Mouse (Mus musculus) heart, embryonic 12.5 days (tissue): Measurements from ENCODE around the gene Slc35e4. TPM values are rescaled to one million over a fixed set of nuclear protein-coding genes. Genes with fewer than 3 reads are reported as not detected.
"Not testable (repeated sequence)": the region's sequence is repeated elsewhere in the genome, so short reads cannot be mapped to it uniquely, and the experiment has no call there.

Experiments used
- ATAC-seq: fragments of 200-750 bp; cut with Nextera tagmentation; 2 replicates; pipeline ENCODE4 v1.8.0; 2017; ENCODE audit warnings: moderate TSS enrichment, moderate library complexity; ENCODE audit not compliant: insufficient number of reproducible peaks, low FRiP score
- H3K27ac ChIP-seq: fragments of 300-500 bp; sonication (generic); 2 replicates; pipeline ENCODE4 v1.5.1; 2016; ENCODE audit warnings: mild to moderate bottlenecking, moderate library complexity; ENCODE audit not compliant: poor library complexity, severe bottlenecking
- H3K27me3 ChIP-seq: fragments of 300-500 bp; sonication (generic); replicated peaks from 2 replicates; pipeline ENCODE4 v1.6.1; 2016; ENCODE audit warnings: mild to moderate bottlenecking, moderate library complexity
- H3K36me3 ChIP-seq: fragments of 300-500 bp; sonication (generic); 2 replicates; pipeline ENCODE4 v1.6.1; 2016; ENCODE audit warnings: mild to moderate bottlenecking, moderate library complexity
- H3K4me1 ChIP-seq: fragments of 300-500 bp; sonication (generic); replicated peaks from 2 replicates; pipeline ENCODE4 v1.6.1; 2016; ENCODE audit warnings: mild to moderate bottlenecking
- H3K4me2 ChIP-seq: fragments of 300-500 bp; sonication (generic); 2 replicates; pipeline ENCODE4 v1.6.1; 2016; ENCODE audit warnings: mild to moderate bottlenecking, moderate library complexity
- H3K4me3 ChIP-seq: fragments of 300-500 bp; sonication (generic); 2 replicates; pipeline ENCODE4 v1.5.1; 2016; ENCODE audit warnings: mild to moderate bottlenecking
- H3K9ac ChIP-seq: fragments of 300-500 bp; sonication (generic); 2 replicates; pipeline ENCODE4 v1.6.1; 2016; ENCODE audit warnings: mild to moderate bottlenecking, moderate library complexity
- H3K9me3 ChIP-seq: fragments of 300-500 bp; sonication (generic); replicated peaks from 2 replicates; pipeline ENCODE4 v1.6.1; 2016; ENCODE audit warnings: mild to moderate bottlenecking, moderate library complexity
- WGBS: fragments of 180-500 bp; shearing (Covaris S2); methylation state at CpG from one replicate; pipeline ENCODE4 v1.1.7; 2016; 5-methylcytosine and 5-hydroxymethylcytosine counted together
- polyA plus RNA-seq: library from polyadenylated mRNA; unstranded; fragments of >200 nt; fragmentation: Nextera tagmentation; extraction: Ambion mirVana; gene quantifications from 2 replicates; pipeline ENCODE4 v1.2.1, GENCODE M21; 2016

The Slc35e4 gene
- 6.2 and 6.3 TPM in 2 replicates for polyA plus RNA-seq

- under 1% methylated on average over 28 of the region's 28 CpGs for WGBS
- Histone ChIP-seq H3K27me3 (no peaks in the 10 kb centered on the region), H3K4me3 (peak within 1 kb of the TSS; percentile 68), H3K9ac (peak within 1 kb of the TSS; percentile 76), H3K36me3 (peaks cover 16% of the 10 kb centered on the region), H3K27ac (peak within 1 kb of the TSS; percentile 58), H3K9me3 (no peaks in the 10 kb centered on the region), H3K4me2 (peak within 1 kb of the TSS; percentile 93), H3K4me1 (peaks cover 45% of the 10 kb centered on the region)
- ATAC-seq: peak; percentile 51
Observed at GRCm38 (mm10) chr11:3914109-3914840, at the start of gene Slc35e4. Slc35e4 (minus strand) TSS chr11:3914664.

- Histone ChIP-seq H3K36me3 (peaks cover 9% of the 10 kb centered on the region), H3K9ac (peak within 1 kb of the TSS; percentile 90), H3K4me2 (peak within 1 kb of the TSS; percentile 82), H3K4me3 (peak within 1 kb of the TSS; percentile 97), H3K9me3 (no peaks in the 10 kb centered on the region), H3K27ac (peak within 1 kb of the TSS; percentile 56), H3K4me1 (peaks cover 7% of the 10 kb centered on the region), H3K27me3 (peaks cover 6% of the 10 kb centered on the region; the same call in 1 of the 2 replicates)
- peak; percentile 92 for ATAC-seq
- under 1% methylated on average over 31 of the region's 31 CpGs for WGBS
Observed at GRCm38 (mm10) chr11:3963610-3964415, 49.3 kb upstream of the Slc35e4 start, which contains the start of gene Pes1. Pes1 (plus strand) TSS chr11:3963975.

GRCm38 (mm10) chr11:3963155-3963554 lies 48.7 kb upstream of the Slc35e4 start:
- peaks cover 6% of the 10 kb centered on the region; the same call in 1 of the 2 replicates for H3K27me3 ChIP-seq
- H3K4me1 ChIP-seq: peaks cover 7% of the 10 kb centered on the region
- peak overlapping the region; percentile 97 for H3K4me3 ChIP-seq
- peak overlapping the region; percentile 82 for H3K4me2 ChIP-seq
- peak overlapping the region; percentile 49; the same call in 1 of the 2 replicates for H3K9ac ChIP-seq
- 86% methylated on average over 10 of the region's 10 CpGs for WGBS
- peaks cover 5% of the 10 kb centered on the region for H3K36me3 ChIP-seq
- H3K27ac ChIP-seq: no peak overlapping the region
- H3K9me3 ChIP-seq: no peaks in the 10 kb centered on the region
- ATAC-seq: no peak

- peaks cover 7% of the 10 kb centered on the region for H3K4me1 ChIP-seq
- H3K4me3 ChIP-seq: no peak overlapping the region
- H3K36me3 ChIP-seq: no peaks in the 10 kb centered on the region; the same call in 1 of the 2 replicates
- no peak overlapping the region for H3K9ac ChIP-seq
- H3K27ac ChIP-seq: no peak overlapping the region
- H3K9me3 ChIP-seq: no peaks in the 10 kb centered on the region
- ATAC-seq: no peak
- WGBS: 55% methylated on average over 3 of the region's 3 CpGs
- peaks cover 6% of the 10 kb centered on the region; the same call in 1 of the 2 replicates for H3K27me3 ChIP-seq
- no peak overlapping the region for H3K4me2 ChIP-seq
Observed at GRCm38 (mm10) chr11:3961761-3962160, 47.3 kb upstream of the Slc35e4 start.

GRCm38 (mm10) chr11:3960901-3961300 lies 46.4 kb upstream of the Slc35e4 start:
- no peak for ATAC-seq
- Histone ChIP-seq H3K4me2 (no peak overlapping the region), H3K27me3 (peaks cover 6% of the 10 kb centered on the region; the same call in 1 of the 2 replicates), H3K4me1 (peaks cover 7% of the 10 kb centered on the region), H3K4me3 (no peak overlapping the region), H3K27ac (no peak overlapping the region), H3K9ac (no peak overlapping the region), H3K36me3 (no peaks in the 10 kb centered on the region), H3K9me3 (no peaks in the 10 kb centered on the region)
- WGBS: 21% methylated on average over 2 of the region's 2 CpGs

GRCm38 (mm10) chr11:3955371-3955770 lies 40.9 kb upstream of the Slc35e4 start:
- not testable (repeated sequence) for H3K27me3 ChIP-seq, H3K27ac ChIP-seq, H3K9me3 ChIP-seq, H3K9ac ChIP-seq, ATAC-seq, H3K4me3 ChIP-seq, H3K4me2 ChIP-seq, H3K36me3 ChIP-seq, H3K4me1 ChIP-seq
- WGBS: 73% methylated on average over 4 of the region's 4 CpGs

- not testable (repeated sequence) for H3K27me3 ChIP-seq, H3K4me1 ChIP-seq, H3K9ac ChIP-seq, H3K36me3 ChIP-seq, H3K4me2 ChIP-seq, ATAC-seq, H3K4me3 ChIP-seq, H3K27ac ChIP-seq, H3K9me3 ChIP-seq
- 79% methylated on average over 5 of the region's 5 CpGs for WGBS
Observed at GRCm38 (mm10) chr11:3954876-3955275, 40.4 kb upstream of the Slc35e4 start.

- Histone ChIP-seq H3K9me3 (no peaks in the 10 kb centered on the region), H3K9ac (no peak overlapping the region), H3K36me3 (no peaks in the 10 kb centered on the region), H3K4me1 (no peaks in the 10 kb centered on the region), H3K4me3 (no peak overlapping the region), H3K27ac (no peak overlapping the region), H3K4me2 (no peak overlapping the region), H3K27me3 (peaks cover 3% of the 10 kb centered on the region)
- 24% methylated on average over 1 of the region's 1 CpGs for WGBS
- ATAC-seq: no peak
Observed at GRCm38 (mm10) chr11:3946386-3946785, 31.9 kb upstream of the Slc35e4 start.

GRCm38 (mm10) chr11:3941371-3941770 lies 26.9 kb upstream of the Slc35e4 start:
- no peaks in the 10 kb centered on the region for H3K4me1 ChIP-seq
- ATAC-seq: no peak
- WGBS: 77% methylated on average over 7 of the region's 7 CpGs

GRCm38 (mm10) chr11:3937321-3937874 lies 22.9 kb upstream of the Slc35e4 start:
- H3K9ac ChIP-seq: no peak overlapping the region
- no peak overlapping the region for H3K27ac ChIP-seq
- no peaks in the 10 kb centered on the region for H3K9me3 ChIP-seq
- H3K27me3 ChIP-seq: no peaks in the 10 kb centered on the region
- ATAC-seq: no peak
- H3K4me2 ChIP-seq: no peak overlapping the region
- H3K36me3 ChIP-seq: no peaks in the 10 kb centered on the region
- WGBS: 75% methylated on average over 13 of the region's 13 CpGs
- H3K4me3 ChIP-seq: no peak overlapping the region
- H3K4me1 ChIP-seq: peaks cover 3% of the 10 kb centered on the region

More at GRCm38 (mm10) chr11:3941371-3941770, 26.9 kb upstream of the Slc35e4 start:
- Histone ChIP-seq H3K4me2 (no peak overlapping the region), H3K9ac (no peak overlapping the region), H3K9me3 (no peaks in the 10 kb centered on the region), H3K4me3 (no peak overlapping the region), H3K36me3 (no peaks in the 10 kb centered on the region), H3K27me3 (peaks cover 3% of the 10 kb centered on the region), H3K27ac (no peak overlapping the region)

GRCm38 (mm10) chr11:3936318-3936717 lies 21.9 kb upstream of the Slc35e4 start:
- H3K4me3 ChIP-seq: no peak overlapping the region
- peaks cover 3% of the 10 kb centered on the region for H3K4me1 ChIP-seq
- H3K4me2 ChIP-seq: no peak overlapping the region
- no peaks in the 10 kb centered on the region for H3K27me3 ChIP-seq
- no peaks in the 10 kb centered on the region for H3K36me3 ChIP-seq
- H3K27ac ChIP-seq: no peak overlapping the region
- no peak for ATAC-seq
- no peaks in the 10 kb centered on the region for H3K9me3 ChIP-seq
- H3K9ac ChIP-seq: no peak overlapping the region
- WGBS: 85% methylated on average over 3 of the region's 3 CpGs
